Mouse (Mus musculus): Measurements from ENCODE around the gene Rsu1. TPM values are rescaled to one million over a fixed set of nuclear protein-coding genes. Genes with fewer than 3 reads are reported as not detected.

Gene Rsu1
- 78.9 and 96.9 TPM in 2 replicates for polyA plus RNA-seq (2015; fragmentation: Nextera tagmentation; extraction: Ambion mirVana)

DNA sequence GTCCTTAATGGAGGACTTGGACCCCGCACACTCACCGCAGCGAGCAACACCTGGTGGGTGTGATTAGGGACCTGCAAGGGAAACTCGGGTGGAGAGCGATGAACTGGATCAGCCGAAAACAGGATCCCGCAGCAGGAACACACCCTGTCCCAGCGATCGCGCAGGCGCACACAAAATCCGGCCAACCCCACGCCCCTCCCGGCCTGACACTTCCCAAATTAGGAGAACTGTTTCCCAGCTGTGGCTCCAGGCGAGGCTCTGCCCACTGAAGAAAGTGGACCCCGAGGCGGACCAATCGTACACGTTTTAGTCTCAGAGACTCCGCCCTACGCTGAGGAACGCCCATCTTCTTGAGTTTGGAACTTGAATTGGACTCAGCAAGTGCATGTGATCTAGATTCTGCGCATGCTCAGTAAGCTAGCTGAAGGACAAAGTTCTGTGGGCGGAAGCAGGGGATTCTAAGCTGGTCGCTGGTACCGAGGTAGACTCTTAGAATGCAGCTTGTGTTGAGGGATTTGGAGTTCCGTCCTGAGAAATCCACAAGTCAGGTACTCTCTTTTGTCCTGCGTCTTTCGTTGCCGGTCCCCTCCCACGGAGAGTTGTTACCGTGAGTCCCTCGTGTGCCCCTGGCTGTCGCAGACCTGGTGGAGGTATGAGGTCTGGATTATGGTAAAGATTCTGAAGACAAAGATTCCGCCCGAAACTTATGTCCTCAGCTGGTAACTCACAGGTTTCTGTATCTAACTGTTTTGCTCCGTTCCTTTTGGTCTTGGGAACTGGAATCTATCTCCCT lies at the start of gene Rsu1:
Gene Rsu1, minus strand, starts transcription at position 251 of the 793 bp plus-strand sequence.
- under 1% methylated on average over 37 of the region's 37 CpGs for WGBS (ENCODE audit: insufficient replicate concordance)
- Histone ChIP-seq H3K4me3 (replicated peaks) (peak within 1 kb of the TSS; percentile 65), H3K4me2 (peak within 1 kb of the TSS; percentile 75), H3K9ac (peak within 1 kb of the TSS; percentile 77), H3K36me3 (0 out of 2 replicates have a peak, but pooled peaks cover 7% of the 10 kb centered on the region), H3K27me3 (no peaks in the 10 kb centered on the region), H3K4me1 (replicated peaks) (peaks cover 47% of the 10 kb centered on the region), H3K27ac (peak within 1 kb of the TSS; percentile 77), H3K9me3 (replicated peaks) (no peaks in the 10 kb centered on the region)
- DNase-seq (peak; percentile 97), ATAC-seq (ENCODE audit: low read depth) (peak; percentile 99)

DNA sequence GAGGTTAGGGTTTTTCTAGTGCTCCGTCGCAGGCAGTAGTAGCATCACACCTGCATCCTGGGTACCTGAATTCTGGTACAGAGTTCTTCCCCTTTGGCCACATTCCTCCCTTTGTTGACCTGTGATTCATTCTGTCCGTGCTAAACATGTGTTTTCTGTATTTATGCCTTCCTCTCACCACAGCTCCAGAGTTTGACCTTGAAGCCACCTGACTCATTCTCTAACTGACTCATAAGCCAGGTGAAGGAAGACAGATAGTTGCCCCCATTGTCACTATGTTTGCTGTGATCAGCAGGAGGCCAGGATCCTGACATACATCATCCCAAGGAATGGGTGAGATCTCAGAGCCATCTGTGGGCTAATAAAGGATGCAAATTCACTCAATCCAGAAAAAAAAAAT lies 32.2 kb upstream of the Rsu1 start:
- DNase-seq (no peak), ATAC-seq (ENCODE audit: low read depth) (no peak)
- Histone ChIP-seq H3K36me3 (no peaks in the 10 kb centered on the region), H3K27me3 (no peaks in the 10 kb centered on the region), H3K9me3 (replicated peaks) (no peaks in the 10 kb centered on the region), H3K4me1 (replicated peaks) (no peaks in the 10 kb centered on the region), H3K4me2 (no peak overlapping the region), H3K4me3 (replicated peaks) (no peak overlapping the region), H3K9ac (no peak overlapping the region), H3K27ac (no peak overlapping the region)
- 67% methylated on average over 3 of the region's 3 CpGs for WGBS (ENCODE audit: insufficient replicate concordance)

DNA sequence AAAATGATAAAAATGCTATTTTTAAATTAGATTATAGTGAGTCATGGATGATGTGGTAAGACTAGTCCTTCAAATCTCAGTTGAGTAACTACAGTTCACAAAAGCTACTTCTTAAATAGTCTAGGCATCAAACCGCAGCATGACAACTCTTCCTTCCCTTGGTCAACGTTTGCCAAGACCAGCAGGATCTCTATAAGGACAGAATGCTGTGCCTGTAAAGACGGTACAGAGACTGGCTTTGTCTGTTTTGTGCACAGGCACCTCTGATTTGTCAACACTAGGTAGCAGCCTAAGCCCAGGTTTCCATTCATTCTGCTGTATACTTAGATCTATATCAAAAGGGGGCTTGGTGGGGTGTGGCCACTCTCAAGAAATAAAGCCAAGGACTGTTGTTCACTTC lies 27.8 kb upstream of the Rsu1 start:
- Histone ChIP-seq H3K27ac (no peak overlapping the region), H3K4me1 (replicated peaks) (0 out of 2 replicates have a peak, but pooled peaks cover 5% of the 10 kb centered on the region), H3K9ac (no peak overlapping the region), H3K9me3 (replicated peaks) (no peaks in the 10 kb centered on the region), H3K36me3 (no peaks in the 10 kb centered on the region), H3K4me2 (no peak overlapping the region), H3K4me3 (replicated peaks) (no peak overlapping the region), H3K27me3 (no peaks in the 10 kb centered on the region)
- whole genome bisulfite sequencing (ENCODE audit: insufficient replicate concordance), result 28% methylated on average over 3 of the region's 3 CpGs
- ATAC-seq (ENCODE audit: low read depth) (no peak), DNase-seq (no peak)

DNA sequence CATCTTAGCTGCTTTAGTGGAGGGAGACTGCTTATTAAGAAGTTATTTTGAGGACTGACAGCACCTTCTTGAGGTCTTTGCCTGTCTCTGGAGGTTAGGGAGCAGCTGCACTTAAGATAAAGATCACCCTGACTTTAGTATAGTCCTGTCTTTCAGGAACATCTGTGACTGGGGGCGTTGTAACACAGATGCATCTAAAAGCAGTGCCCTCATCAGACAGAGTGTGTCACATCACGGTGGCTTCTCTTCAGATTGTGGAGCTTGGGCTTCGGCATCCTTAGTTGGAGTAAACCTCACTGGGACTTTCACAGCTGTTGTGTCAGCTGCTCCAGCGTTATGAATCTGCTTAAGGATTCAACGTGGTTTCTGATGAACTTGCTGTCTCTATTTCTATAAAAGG lies 26.5 kb upstream of the Rsu1 start:
- H3K9ac ChIP-seq, result no peak overlapping the region
- H3K27ac ChIP-seq, result no peak overlapping the region
- no peak overlapping the region for H3K4me2 ChIP-seq
- no peaks in the 10 kb centered on the region for H3K9me3 ChIP-seq (replicated peaks)
- 25% methylated on average over 5 of the region's 5 CpGs for WGBS (ENCODE audit: insufficient replicate concordance)
- DNase-seq (no peak), ATAC-seq (ENCODE audit: low read depth) (no peak)
- H3K36me3 ChIP-seq, result no peaks in the 10 kb centered on the region
- H3K27me3 ChIP-seq, result no peaks in the 10 kb centered on the region
- 0 out of 2 replicates have a peak, but pooled peaks cover 5% of the 10 kb centered on the region for H3K4me1 ChIP-seq (replicated peaks)
- no peak overlapping the region for H3K4me3 ChIP-seq (replicated peaks)

DNA sequence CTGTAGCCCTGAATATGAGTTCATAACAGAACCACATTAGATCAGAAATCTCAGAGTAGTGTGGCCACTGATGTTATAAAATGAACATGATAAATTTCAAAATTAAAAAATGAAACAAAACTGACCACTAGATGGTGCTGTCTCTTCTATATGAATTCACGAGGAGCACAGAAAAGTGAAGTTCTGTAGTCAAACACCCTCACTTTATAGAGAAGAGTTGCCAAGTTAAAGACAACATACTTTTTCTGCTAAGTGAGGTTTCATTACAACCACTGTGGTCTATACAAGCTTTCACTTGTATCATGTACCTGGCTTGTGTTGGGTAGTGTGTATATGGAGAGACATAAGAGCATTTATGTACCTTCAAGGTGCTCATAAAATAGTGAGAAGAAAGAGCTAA lies 19.4 kb upstream of the Rsu1 start:
- no peak overlapping the region for H3K4me2 ChIP-seq
- no peak overlapping the region for H3K27ac ChIP-seq
- no peak overlapping the region for H3K4me3 ChIP-seq (replicated peaks)
- H3K36me3 ChIP-seq, result no peaks in the 10 kb centered on the region
- no peaks in the 10 kb centered on the region for H3K9me3 ChIP-seq (replicated peaks)
- WGBS (ENCODE audit: insufficient replicate concordance), result 0% methylated on average over 1 of the region's 1 CpGs
- H3K27me3 ChIP-seq, result no peaks in the 10 kb centered on the region
- H3K9ac ChIP-seq, result no peak overlapping the region
- DNase-seq (no peak), ATAC-seq (ENCODE audit: low read depth) (no peak)
- no peaks in the 10 kb centered on the region for H3K4me1 ChIP-seq (replicated peaks)

DNA sequence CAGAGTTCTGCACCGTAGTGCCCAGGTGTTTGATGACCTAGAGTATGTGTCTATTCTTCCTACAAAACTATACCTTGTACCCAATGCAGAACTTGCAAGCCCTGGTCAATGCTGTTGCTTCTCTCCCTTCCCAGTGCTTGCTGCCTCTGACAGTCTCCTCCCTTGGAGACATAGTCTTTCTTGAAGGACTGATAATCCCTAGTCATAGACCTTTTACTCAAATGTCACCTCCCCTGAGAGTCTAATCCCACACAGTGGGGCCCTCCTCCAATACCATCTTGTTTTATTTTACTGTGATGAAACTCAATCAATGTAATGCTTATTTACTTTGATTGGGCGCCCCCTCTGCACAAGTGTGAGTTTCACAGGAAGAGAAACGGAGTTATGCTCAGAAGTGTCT lies 18.9 kb upstream of the Rsu1 start:
- Histone ChIP-seq H3K9me3 (replicated peaks) (no peaks in the 10 kb centered on the region), H3K4me1 (replicated peaks) (no peaks in the 10 kb centered on the region), H3K36me3 (no peaks in the 10 kb centered on the region), H3K27me3 (no peaks in the 10 kb centered on the region), H3K27ac (no peak overlapping the region), H3K4me2 (no peak overlapping the region), H3K9ac (no peak overlapping the region), H3K4me3 (replicated peaks) (no peak overlapping the region)
- DNase-seq (no peak), ATAC-seq (ENCODE audit: low read depth) (no peak)
- 69% methylated on average over 3 of the region's 3 CpGs for WGBS (ENCODE audit: insufficient replicate concordance)

DNA sequence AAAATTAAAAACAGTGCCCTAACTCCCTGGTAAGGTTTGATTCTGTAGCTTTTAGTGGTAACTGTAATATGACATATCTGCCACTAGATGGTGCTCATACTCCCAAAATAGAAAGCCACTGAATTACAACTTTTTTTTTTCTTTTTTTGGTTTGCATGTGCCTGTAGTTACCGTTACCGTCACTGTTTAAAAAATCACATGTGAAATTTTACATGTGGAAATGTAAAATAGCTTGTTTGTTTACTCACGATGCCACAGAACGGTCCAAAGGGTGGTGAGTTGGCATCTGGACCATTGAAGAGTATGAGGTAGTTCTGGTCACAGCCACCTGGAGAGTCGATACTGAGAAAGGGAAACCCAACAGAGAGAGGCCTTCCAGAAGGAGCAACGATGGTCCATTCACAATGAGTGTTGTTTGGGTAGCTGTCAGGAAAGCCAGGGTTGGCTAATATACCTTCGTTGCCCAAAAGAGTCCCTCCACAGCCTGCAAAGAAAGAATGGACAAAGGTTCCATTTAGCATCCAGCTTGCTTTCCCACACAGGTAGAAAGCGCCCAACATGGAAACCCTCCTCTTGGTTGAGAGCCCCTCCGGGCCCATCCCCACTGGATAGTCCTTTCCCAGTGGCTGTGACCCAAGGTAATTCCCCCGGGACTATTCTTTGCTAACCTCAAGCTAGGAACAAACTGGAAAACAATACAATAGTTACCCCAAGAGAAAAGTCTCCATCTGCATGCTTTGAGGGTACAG lies 7.1 kb upstream of the Rsu1 start:
- no peak overlapping the region for H3K27ac ChIP-seq
- H3K27me3 ChIP-seq, result no peaks in the 10 kb centered on the region
- ATAC-seq (ENCODE audit: low read depth) (no peak), DNase-seq (no peak)
- no peak overlapping the region for H3K4me3 ChIP-seq (replicated peaks)
- H3K36me3 ChIP-seq, result no peaks in the 10 kb centered on the region
- peaks cover 8% of the 10 kb centered on the region for H3K4me1 ChIP-seq (replicated peaks)
- no peak overlapping the region for H3K4me2 ChIP-seq
- no peak overlapping the region for H3K9ac ChIP-seq
- 48% methylated on average over 10 of the region's 10 CpGs for WGBS (ENCODE audit: insufficient replicate concordance)
- no peaks in the 10 kb centered on the region for H3K9me3 ChIP-seq (replicated peaks)

DNA sequence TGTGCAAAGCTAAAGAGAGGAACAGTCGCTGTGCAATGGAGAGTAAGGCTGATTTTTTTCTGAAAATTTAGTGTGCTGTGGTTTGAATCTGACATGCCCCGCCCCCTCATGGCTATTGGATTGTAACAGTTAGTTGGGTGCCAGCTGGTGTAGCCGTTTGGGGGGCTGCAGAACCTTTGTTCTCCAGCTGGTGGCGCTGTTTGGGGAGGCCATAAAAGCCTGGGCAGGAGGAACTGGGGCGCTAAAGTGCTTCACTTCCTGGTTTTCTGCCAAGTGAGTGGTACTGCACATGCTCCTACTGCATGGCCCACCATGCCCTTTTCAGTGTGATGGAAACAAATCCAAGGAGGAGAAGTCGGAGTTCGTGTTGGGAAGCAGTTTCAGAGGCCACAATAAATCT lies 4.7 kb upstream of the Rsu1 start:
- 46% methylated on average over 7 of the region's 7 CpGs for WGBS (ENCODE audit: insufficient replicate concordance)
- H3K36me3 ChIP-seq, result no peaks in the 10 kb centered on the region
- peak; percentile 18 for DNase-seq

DNA sequence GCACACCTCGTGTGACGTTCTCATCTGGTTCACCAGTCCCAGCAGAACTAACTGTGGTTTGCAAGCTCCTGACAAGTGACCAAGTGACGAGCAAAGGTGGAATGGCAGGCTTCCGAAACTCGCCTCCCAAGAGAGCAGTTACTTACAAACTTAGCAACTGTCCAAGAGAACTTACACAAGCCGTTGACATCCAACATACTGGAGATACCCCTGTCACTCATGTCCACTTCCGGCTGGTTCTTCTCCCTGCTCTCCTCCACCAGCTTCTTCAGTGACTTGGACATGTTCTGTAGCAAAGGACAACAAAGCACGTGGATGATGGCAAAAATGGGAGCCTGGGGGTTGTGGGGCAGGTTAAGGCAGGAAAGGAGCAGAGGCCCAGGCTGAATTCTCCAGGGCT lies 479 bp downstream of the Rsu1 start:
- Histone ChIP-seq H3K36me3 (0 out of 2 replicates have a peak, but pooled peaks cover 9% of the 10 kb centered on the region), H3K9me3 (replicated peaks) (no peaks in the 10 kb centered on the region), H3K9ac (peak overlapping the region; percentile 74), H3K4me2 (peak overlapping the region; percentile 75), H3K4me3 (replicated peaks) (peak overlapping the region; percentile 65), H3K27me3 (no peaks in the 10 kb centered on the region), H3K4me1 (replicated peaks) (peaks cover 47% of the 10 kb centered on the region), H3K27ac (peak overlapping the region; percentile 77)
- DNase-seq (no peak), ATAC-seq (ENCODE audit: low read depth) (no peak; the same call in 1 of the 2 replicates)
- 15% methylated on average over 8 of the region's 8 CpGs for WGBS (ENCODE audit: insufficient replicate concordance)

More for the DNA sequence above, 4.7 kb upstream of the Rsu1 start:
- Histone ChIP-seq H3K4me2 (no peak overlapping the region), H3K27ac (no peak overlapping the region), H3K9me3 (replicated peaks) (no peaks in the 10 kb centered on the region), H3K27me3 (no peaks in the 10 kb centered on the region), H3K4me1 (replicated peaks) (peaks cover 24% of the 10 kb centered on the region), H3K9ac (no peak overlapping the region), H3K4me3 (replicated peaks) (no peak overlapping the region)
- ATAC-seq (ENCODE audit: low read depth), result no peak

DNA sequence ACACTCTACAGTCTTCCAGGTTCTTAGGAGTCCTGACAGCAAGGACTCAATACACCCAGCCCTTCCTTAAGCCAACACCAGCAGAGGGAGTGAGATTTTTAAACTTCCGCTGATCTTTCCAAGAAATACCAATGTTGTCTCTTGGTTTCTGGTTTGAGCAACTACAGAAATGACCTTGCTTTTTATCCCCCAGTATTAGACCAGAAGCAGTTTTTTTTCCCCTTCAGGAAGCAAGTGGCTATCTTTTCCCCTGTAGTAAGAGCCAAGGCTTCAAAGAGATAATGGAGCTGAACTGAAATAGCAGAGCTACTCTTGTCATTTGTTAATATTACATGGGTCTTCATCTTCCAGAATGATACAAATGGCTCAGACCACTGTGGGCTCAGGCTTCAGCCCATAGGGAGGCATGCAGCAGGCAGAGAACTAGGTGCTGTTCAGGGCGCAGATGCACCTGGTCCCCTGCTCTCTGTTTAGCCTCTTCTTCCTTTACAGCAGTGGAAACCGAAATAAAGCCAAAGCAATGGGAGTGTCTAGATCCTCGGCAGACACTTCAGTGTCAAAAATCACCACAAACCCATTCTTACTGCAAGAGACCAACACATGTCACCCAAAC lies 2.4 kb downstream of the Rsu1 start:
- Histone ChIP-seq H3K9ac (no peak overlapping the region), H3K27ac (peak overlapping the region; percentile 50), H3K36me3 (0 out of 2 replicates have a peak, but pooled peaks cover 9% of the 10 kb centered on the region), H3K4me2 (peak overlapping the region; percentile 29), H3K27me3 (no peaks in the 10 kb centered on the region), H3K4me1 (replicated peaks) (peaks cover 47% of the 10 kb centered on the region), H3K9me3 (replicated peaks) (no peaks in the 10 kb centered on the region), H3K4me3 (replicated peaks) (0 out of 2 replicates have a peak overlapping the region, but pooled peaks have one; percentile 16)
- ATAC-seq (ENCODE audit: low read depth) (no peak), DNase-seq (no peak)
- WGBS (ENCODE audit: insufficient replicate concordance), result 33% methylated on average over 4 of the region's 4 CpGs

DNA sequence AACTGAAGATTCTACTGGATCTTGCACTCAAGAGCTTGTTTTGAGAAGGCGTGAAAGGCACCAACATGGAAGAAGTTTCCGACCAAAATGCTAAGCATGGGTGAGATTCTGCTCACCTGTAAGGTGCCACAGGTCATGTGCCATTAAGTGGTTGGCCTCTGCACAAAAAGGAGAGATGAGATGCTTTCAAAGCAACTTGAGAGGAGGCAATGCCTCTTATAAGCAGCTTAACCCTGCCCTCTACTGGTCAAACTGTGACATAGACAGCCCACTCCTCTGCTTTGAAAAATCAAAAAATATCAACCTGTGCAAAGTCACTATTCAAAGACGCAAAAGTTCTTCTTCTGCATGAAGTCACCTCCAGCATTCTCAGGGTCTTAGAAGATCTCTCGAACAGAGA lies 6.3 kb downstream of the Rsu1 start:
- peak; percentile 11 for DNase-seq
- H3K4me1 ChIP-seq (replicated peaks), result peaks cover 17% of the 10 kb centered on the region
- no peak overlapping the region for H3K27ac ChIP-seq
- H3K9ac ChIP-seq, result no peak overlapping the region
- H3K27me3 ChIP-seq, result no peaks in the 10 kb centered on the region
- no peaks in the 10 kb centered on the region for H3K9me3 ChIP-seq (replicated peaks)
- ATAC-seq (ENCODE audit: low read depth), result no peak
- 0 out of 2 replicates have a peak, but pooled peaks cover 9% of the 10 kb centered on the region for H3K36me3 ChIP-seq
- no peak overlapping the region for H3K4me2 ChIP-seq
- 35% methylated on average over 4 of the region's 4 CpGs for WGBS (ENCODE audit: insufficient replicate concordance)
- no peak overlapping the region for H3K4me3 ChIP-seq (replicated peaks)

Measured in liver, embryonic 13.5 days (tissue).